Mouse (Mus musculus): ENCODE results near the gene Pln. TPM values are rescaled to one million over a fixed set of nuclear protein-coding genes. Genes with fewer than 3 reads are reported as not detected.
A peak's percentile ranks its signal among the peaks of the same experiment; 100 is the strongest.

The Pln gene
- total RNA-seq, 1 experiment from 2014 or later: 0.30 TPM

GRCm38 (mm10) chr10:53367265-53367664 is 29.8 kb downstream of the Pln start:
- DNase-seq: no peak

DNA sequence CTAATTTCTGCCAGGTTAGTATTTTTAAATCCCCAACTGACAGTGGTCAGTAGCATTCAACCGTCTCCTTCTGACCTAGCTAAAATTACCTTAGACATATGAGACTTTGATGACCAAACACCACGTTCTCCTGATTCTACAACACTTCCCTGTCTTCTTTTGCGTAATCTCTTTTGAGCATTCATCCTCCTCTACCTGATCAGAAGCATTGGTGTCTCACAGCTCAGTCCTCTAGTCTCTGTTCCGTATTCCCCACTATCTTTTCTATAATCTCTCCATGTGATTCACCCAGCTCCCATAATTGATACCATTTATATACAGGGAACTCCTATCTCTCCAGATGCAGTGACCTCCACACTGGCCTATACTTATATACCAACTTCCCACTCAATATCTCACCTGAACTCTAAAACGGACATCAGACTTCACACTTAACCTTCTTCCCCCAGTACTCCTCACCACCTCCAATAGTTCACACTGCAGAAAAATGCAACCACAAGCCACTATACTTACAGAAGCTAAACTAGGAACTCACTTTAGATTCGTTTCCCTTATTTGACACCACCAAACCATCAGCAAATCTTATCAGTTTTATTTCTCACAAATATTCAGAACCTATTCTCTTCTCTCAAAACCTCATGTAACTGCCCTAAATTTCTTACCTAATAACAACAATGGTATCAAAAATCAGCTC is 36.6 kb downstream of the Pln start:
- no peak for DNase-seq

DNA sequence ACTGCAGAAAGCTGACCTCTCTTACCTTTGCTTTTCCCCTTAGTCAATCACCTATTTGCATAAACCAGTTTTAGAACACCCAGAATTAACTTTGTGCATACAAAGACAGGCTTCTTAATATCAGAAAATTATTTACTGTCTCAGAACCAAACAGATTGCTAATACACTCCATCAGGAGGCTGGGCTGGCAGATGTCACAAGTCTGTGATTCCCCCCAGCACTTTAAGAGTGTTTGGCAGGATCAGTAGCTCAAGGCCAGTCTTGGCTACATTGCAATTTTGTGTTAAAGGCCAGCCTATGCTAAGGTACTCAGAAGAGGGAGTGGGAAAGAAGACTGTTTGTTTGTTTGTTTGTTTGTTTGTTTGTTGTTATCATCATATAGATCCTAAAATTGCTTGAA is 39.6 kb downstream of the Pln start:
- no peak for DNase-seq

- DNase-seq: no peak
Measured at GRCm38 (mm10) chr10:53378296-53378695, 40.8 kb downstream of the Pln start.

DNA sequence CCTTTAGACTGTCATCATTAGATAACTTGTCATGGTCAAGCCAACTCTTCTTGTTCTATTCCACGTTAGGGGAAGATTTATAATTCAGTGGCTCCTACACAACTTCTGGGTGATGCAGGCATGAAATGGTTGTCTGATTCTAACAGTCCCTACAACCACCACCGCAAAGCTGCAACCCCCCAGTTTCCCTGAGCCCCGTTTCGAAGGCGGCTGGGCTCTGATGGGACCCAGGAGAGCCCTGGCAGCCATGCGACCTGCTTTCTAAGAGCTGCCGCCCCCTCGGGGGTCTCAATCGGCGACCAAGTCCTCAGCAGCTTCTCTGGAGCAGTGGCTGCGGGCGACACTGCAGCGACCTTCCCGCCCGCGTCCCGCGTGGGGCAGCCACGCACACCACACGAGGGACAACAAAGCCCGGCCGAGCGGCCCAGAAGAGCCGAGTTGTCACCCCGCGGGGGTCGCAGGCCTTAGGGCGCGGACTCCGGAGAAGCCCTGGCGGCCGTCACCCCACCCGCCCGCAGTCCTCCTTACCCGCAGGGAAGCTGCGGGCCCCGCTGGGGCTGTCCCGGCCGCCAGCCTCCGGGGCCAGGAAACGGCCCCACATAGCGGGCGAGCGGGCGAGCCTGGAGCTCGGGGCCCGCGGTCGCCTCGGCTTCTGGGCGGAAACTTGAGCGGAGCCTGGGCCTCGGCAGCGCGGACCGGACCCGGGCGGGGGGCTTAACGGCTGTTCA is 41.7 kb downstream of the Pln start:
- no peak for DNase-seq

DNA sequence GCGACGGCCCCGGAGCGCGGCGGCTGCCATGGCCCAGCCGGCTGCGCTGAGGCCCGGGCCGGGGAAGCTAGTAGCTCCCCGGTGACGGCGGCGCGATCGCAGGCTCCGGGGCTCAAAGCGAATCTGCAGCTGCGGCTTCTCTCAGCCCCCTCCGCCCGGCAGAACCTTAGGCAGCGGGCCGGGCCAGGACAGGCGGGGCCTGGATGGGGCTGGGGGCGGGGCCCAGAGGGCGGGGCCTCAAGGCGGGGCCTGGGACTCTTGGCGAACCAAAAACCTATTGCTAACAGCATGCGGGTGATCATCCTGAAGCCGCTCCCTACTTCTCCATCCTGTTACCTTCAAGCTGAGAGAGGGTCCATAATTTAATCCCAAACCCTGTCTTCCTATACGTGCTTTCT is 42.2 kb downstream of the Pln start, which contains the start of gene Cep85l:
TSS of gene Cep85l (minus strand) at position 239 of the 398 bp plus-strand sequence.
- peak; percentile 95 for DNase-seq

DNA sequence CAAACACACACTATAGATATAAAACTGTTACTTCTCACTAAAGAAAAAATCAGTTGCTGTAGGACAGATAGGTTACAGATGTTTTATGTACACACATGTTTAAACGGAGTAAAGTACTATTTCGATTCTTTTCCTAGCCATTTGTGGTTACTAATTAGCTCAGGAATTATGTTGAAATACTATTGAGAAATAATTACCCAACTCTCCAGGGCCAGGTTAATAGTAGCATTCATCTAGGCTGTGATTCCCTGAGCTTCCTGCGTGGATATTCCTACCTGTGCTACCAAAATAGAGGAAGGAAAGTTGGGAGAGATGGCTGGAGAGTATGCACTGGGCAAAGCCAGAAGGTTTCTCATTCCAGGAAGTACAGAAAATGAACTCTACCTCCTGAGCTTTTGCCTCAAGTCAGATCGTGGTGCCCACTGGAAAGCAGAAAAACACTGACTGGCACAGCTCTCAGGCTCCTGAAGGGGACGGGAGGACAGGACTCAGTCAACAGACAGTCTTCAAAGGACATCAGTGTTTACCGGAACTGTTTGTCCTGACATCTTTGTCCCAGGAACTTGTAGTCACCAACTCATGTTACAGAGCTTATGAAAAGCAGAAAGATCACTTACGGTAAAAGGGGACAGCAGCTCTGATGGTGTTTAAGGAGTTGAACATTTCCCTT is 45.4 kb downstream of the Pln start:
- no peak for DNase-seq

DNA sequence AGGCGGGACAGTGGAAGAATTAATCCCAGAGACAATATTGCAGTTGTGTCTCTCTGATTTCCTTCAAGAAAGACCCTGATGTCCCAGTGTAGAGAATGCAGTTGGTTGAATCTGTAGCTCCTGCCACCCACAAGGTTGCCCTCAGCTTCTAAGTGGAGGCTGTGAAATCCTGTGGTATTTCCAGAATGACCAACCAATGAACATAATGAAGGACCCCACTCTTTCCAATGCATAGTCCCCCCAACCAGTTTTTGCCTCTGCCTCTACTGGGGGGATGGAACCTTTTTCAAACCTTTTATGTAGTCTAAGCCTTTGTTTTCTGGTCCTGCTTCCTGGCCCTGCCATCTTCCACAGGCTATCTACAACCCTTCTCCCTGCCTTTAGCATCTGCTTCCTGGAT is 47.4 kb downstream of the Pln start:
- DNase-seq: no peak

DNA sequence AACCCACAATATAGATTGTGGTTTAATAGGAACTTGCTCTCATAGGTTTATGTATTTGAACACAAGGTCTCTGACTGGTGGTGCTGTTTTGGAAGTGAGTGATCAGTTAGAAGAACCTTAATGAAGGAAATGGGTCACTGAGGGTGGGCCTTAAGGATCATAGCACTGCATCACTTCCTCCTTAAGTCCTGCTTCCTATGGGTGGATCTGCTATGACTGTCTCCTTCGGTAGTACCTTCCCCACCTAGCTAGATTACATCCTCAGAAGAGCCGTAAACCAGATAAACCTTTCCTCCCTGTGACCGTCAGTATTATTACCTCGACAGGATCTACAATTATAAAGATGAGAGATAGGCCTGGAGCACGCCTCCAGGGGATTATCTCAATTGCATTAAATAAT is 48.0 kb downstream of the Pln start:
- no peak for DNase-seq

GRCm38 (mm10) chr10:53388227-53388920 is 50.9 kb downstream of the Pln start:
- no peak for DNase-seq

DNA sequence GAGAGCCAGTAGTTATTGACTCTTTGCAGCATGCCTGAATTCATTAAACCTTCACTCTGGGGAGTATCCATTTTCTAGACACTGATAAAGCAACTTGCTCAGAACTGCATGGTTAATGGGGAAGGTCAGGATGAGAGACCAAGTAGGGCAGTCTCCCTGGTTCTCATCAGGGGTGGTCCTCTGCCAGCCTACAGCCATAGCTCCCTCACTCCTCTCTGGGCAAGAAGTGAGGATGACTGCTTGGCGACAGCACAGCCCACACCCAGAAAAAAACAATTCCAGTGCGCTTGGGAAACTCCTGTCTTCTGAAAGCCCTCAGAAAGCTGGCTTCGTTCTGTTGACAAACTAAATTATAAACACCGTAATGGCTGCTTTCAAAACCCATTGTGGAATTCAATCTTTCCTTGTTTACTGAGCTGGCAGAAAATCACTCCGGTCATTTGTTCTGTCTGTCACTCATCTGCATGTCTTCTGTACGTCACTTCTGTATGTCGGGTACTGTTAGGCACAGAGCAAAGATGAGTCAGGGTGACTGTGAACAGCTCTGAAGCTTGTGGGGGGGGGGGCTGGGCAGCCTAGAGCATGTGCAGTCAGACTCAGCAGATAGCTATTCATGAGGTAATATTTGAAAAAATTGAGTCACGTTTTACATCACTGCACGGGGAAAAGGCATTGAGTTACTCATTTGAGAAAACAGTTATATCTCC is 57.6 kb downstream of the Pln start:
- no peak for DNase-seq

Other genes with a start within 250 kb of the Pln start
- gene Cep85l, start 42.3 kb downstream of the Pln start, total RNA-seq (2021): 17.3 and 18.0 TPM in 2 replicates